Mouse (Mus musculus): ENCODE results near the gene Ttc9b.
"Not testable (repeated sequence)": the region's sequence is repeated elsewhere in the genome, so short reads cannot be mapped to it uniquely, and the experiment has no call there.

Ttc9b gene

DNA sequence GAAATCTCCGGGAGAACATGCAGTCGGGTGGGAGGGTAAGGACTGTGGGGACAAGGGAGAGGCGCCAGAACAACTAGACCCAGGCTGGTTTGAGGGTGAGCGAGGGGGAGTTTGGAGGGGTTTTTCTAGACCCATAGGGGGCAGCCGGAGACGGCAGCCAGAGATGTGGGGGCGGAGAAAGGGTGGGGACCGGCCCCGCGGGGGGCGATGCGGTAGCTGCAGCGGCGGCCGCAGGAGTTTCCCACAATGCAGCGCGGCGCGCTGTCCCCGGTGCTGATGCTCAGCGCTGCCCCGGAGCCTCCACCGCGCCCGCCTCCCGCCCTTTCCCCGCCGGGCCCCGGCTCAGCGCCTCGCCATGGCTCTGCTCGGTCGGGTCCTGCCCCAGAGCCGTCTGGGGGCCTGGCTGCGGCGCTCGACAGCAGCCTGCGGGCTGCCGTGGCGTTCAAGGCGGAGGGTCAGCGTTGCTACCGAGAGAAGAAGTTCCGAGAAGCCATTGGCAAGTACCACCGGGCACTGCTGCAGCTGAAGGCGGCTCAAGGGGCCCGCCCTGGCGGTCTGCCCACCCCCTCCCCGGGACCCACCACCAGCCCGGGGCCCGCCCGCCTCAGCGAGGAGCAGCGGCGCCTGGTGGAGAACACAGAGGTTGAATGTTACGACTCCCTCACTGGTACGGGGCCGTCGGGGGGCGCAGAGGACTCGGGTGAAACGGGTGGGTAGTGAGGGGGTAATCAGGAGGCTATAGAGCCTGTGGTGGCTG is at the start of gene Ttc9b:
Ttc9b (plus strand) TSS at position 235 of the 757 bp plus-strand sequence.
- DNase-seq = peak; percentile 63

- no peak for DNase-seq
These were observed 48.9 kb upstream of the Ttc9b start for GRCm38 (mm10) chr7:27604661-27605348.

GRCm38 (mm10) chr7:27605499-27606285 is 48.0 kb upstream of the Ttc9b start:
- peak; percentile 29 for DNase-seq

- no peak for DNase-seq
These were observed 47.0 kb upstream of the Ttc9b start for GRCm38 (mm10) chr7:27606481-27607254.

- peak; percentile 81 for DNase-seq
These were observed 46.1 kb upstream of the Ttc9b start for GRCm38 (mm10) chr7:27607580-27607979.

DNA sequence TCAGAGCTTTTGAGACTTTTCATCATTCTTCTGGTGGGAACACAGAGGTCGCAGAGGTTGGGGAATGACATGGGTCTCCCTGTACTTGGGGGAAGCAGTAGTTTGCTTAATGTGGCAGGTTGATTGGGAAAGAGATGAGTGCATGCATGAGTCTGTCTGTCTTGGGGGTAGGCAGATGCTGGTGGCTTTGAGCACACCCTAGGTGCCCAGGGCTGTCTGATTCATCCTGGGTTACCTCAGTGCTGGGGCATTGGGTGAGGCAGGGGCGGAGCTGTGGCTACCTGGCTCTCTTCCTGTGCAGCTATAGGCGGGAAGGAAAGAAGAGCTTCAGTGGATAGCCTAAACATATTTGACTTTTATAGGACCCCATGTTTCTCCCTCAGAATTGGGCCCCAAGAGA is 45.6 kb upstream of the Ttc9b start:
- no peak for DNase-seq

DNA sequence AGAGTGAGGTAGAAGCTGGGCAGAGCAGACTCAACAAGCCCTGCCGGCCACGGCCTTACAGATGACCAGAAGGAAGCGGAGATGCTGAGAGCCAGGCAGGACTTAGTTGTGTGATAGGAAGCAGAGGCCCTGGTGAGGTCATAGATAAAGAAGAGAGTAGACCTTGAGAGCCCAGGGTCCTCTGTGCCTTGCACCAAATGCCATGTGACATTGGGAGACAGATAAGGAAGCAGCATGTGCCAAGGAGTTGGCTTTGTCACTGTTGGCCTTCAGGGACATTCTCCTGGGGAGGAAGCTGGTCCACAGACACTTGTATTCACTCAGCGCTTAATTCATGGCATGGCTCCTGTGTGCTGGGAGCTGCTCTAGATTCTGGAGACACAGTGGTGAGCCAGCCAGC is 44.4 kb upstream of the Ttc9b start:
- DNase-seq = no peak

DNA sequence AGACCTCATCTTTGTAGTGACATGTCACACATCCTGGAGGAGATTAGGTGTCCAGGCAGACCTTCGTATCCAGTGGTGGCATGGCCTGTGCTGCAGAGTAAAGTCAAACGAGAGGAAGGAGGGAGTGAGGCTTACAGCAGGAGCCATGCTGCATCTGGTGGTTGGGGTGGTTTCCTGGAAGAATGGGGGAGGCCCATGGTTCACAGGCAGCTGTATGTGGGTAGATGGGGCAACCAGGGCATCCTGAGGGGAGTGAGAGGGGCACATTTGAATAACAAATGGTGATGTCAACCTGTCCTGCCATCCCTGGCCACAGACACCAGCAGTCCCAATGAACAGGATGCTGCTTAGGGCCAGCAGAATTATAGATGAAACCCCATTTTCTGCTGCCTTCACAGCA is 44.0 kb upstream of the Ttc9b start:
- no peak for DNase-seq

GRCm38 (mm10) chr7:27610370-27610769 is 43.3 kb upstream of the Ttc9b start:
- DNase-seq = no peak

- no peak for DNase-seq
These were observed 42.8 kb upstream of the Ttc9b start for GRCm38 (mm10) chr7:27610871-27611270.

- DNase-seq = no peak
These were observed 40.8 kb upstream of the Ttc9b start for GRCm38 (mm10) chr7:27612940-27613339.

DNA sequence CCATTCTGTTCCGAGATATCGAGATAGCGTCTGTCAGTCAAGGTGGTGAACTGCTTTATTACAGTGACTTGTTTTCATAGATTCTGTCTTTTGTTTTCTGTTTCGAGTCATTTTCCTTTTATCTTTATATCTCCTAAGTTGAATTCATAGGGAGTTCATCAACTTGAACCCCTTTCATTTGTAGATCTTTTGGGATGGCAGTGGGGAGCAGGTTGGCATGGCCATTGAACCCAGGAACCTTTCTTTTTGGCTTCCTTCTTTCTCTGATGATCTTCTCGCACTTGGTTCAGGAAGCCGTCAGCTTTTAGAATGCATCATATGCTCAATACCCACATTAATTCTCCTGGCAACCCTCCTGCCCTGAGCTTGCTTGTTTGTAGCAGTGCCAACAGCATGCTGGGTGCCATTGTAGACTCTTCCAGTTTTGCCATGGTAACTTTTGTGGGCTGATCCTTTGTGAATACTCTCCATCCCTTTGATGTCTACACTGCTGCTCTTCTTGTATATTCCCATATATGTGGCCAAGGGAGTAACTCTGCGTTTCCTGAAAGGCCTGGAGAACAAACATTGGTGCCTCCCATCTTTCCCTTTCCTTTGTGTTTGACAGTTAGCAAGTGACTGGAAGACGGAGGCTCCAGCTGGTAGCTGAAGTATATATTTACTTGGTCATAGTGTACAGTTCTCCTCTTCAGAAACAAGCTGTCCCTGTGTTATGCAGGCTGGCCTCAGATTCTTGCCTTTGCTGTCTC is 39.8 kb upstream of the Ttc9b start:
- no peak for DNase-seq

GRCm38 (mm10) chr7:27621028-27621427 is 32.7 kb upstream of the Ttc9b start:
- no peak for DNase-seq

GRCm38 (mm10) chr7:27622234-27622633 is 31.5 kb upstream of the Ttc9b start:
- DNase-seq = no peak

GRCm38 (mm10) chr7:27624967-27625366 is 28.7 kb upstream of the Ttc9b start:
- no peak for DNase-seq

- no peak for DNase-seq
These were observed 26.0 kb upstream of the Ttc9b start for GRCm38 (mm10) chr7:27627707-27628106.

DNA sequence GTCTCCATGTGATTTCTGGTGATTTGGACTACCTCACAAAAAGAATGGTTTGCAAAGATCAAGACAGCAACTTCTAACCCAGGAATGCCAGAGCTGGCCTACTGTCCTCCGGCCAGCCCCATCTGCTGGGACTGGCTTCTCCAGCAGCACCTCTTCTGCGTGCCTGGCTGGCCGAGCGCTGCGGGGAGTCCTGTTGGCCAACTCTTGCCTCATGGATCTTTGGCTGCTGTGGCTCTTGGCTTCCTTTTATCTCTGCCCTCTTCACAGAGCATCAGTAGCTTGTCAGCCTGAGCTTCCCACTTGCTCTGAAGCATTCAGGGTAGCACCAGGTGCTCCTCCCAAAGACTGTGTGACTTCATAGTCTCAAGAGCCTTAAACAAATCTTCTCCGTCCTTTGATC is 25.5 kb upstream of the Ttc9b start:
- DNase-seq = no peak

DNA sequence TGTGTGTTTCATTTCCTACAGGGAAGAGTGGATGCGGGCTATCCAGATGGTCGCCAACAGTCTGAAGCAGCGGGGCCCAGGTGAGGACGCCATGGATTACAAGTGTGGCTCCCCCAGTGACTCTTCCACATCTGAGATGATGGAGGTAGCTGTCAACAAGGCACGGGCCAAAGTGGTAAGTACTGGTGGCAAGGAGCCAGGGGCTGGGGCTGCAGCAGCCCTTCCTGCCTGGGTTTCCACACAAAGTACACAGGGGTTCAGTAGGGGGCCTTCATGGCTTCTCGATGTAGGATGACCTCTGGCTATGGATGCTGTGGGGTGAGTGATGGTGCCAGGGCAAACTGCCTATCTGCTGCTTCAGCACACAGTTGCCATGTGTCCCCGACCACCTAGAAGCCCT is 24.9 kb upstream of the Ttc9b start:
- DNase-seq = not testable (repeated sequence)

- DNase-seq = no peak
These were observed 22.3 kb upstream of the Ttc9b start for GRCm38 (mm10) chr7:27631439-27631838.

- no peak for DNase-seq
These were observed 20.5 kb upstream of the Ttc9b start for GRCm38 (mm10) chr7:27633166-27633565.

- DNase-seq = no peak
These were observed 19.0 kb upstream of the Ttc9b start for GRCm38 (mm10) chr7:27634691-27635090.

- DNase-seq = not testable (repeated sequence)
These were observed 18.6 kb upstream of the Ttc9b start for GRCm38 (mm10) chr7:27635094-27635493.

Measured in kidney, postnatal 14 days (tissue).